Mouse (Mus musculus) embryonic facial prominence, embryonic 10.5 days (tissue): Measurements from ENCODE around the gene Hdac9. TPM values are rescaled to one million over a fixed set of nuclear protein-coding genes. Genes with fewer than 3 reads are reported as not detected.
"Not testable (repeated sequence)": the region's sequence is repeated elsewhere in the genome, so short reads cannot be mapped to it uniquely, and the experiment has no call there.

Source experiments
- DNase-seq: peaks from one replicate; pipeline ENCODE4 v3.0.0-alpha.2; 2017; ENCODE audit warnings: low spot score
- H3K27ac ChIP-seq: fragments of 300-500 bp; sonication (generic); replicated peaks from 2 replicates; pipeline ENCODE4 v1.5.1; 2016; ENCODE audit warnings: mild to moderate bottlenecking
- H3K27me3 ChIP-seq: fragments of 300-500 bp; sonication (generic); replicated peaks from 2 replicates; pipeline ENCODE4 v1.6.1; 2016; ENCODE audit warnings: low read depth, mild to moderate bottlenecking; ENCODE audit not compliant: poor library complexity, severe bottlenecking
- H3K36me3 ChIP-seq: fragments of 300-500 bp; sonication (generic); replicated peaks from 2 replicates; pipeline ENCODE4 v1.6.1; 2016; ENCODE audit warnings: mild to moderate bottlenecking, moderate library complexity
- H3K4me1 ChIP-seq: fragments of 300-500 bp; sonication (generic); 2 replicates; pipeline ENCODE4 v1.6.1; 2016
- H3K4me3 ChIP-seq: fragments of 300-500 bp; sonication (generic); 2 replicates; pipeline ENCODE4 v1.5.1; 2016; ENCODE audit warnings: mild to moderate bottlenecking, moderate library complexity
- H3K9me3 ChIP-seq: fragments of 300-500 bp; sonication (generic); 2 replicates; pipeline ENCODE4 v1.6.1; 2016; ENCODE audit warnings: mild to moderate bottlenecking
- WGBS: fragments of 180-500 bp; shearing (Covaris S2); methylation state at CpG from one replicate; pipeline ENCODE4 v1.1.7; 2016; 5-methylcytosine and 5-hydroxymethylcytosine counted together
- polyA plus RNA-seq: library from polyadenylated mRNA; unstranded; fragments of >200 nt; fragmentation: Nextera tagmentation; extraction: Ambion mirVana; gene quantifications from 2 replicates; pipeline ENCODE4 v1.2.1, GENCODE M21; 2016

Gene Hdac9
- polyA plus RNA-seq, 1 experiment from 2014 or later: 3.5 TPM

DNA sequence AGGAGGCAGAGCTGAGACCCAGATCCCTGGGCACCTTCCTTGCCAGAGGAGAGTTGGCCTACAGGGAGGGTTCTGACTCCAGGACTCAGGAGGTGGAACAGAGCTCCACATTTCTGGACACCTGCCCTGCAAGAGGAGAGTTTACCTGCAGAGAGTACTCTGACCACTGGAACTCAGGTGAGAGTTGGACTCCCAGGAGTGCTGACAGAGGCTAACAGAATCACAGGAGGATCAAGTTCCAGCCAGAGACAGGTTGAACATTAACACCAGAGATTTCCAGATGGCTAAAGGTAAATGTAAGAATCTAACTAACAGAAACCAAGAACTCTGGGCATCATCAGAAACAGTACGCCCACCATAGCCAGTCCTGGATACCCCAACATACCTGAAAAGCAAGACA is 907.1 kb downstream of the Hdac9 start:
- WGBS: 91% methylated on average over 1 of the region's 1 CpGs
- not testable (repeated sequence) for DNase-seq, H3K27me3 ChIP-seq, H3K4me1 ChIP-seq, H3K4me3 ChIP-seq, H3K9me3 ChIP-seq, H3K36me3 ChIP-seq, H3K27ac ChIP-seq

Other genes with a start within 250 kb of the Hdac9 start
- 0.11 TPM in 1 of 2 replicates, not detected in the other for gene Prps1l1, start 67.7 kb upstream of the Hdac9 start, polyA plus RNA-seq
- gene Snx13, start 130.1 kb upstream of the Hdac9 start, polyA plus RNA-seq: 14.9 and 16.1 TPM in 2 replicates